Mouse (Mus musculus): ENCODE data around the gene Spg20. TPM values are rescaled to one million over a fixed set of nuclear protein-coding genes. Genes with fewer than 3 reads are reported as not detected.

Gene Spg20
- polyA plus RNA-seq, 1 experiment from 2014 or later = 14.1 TPM

GRCm38 (mm10) chr3:55129181-55129692, 17.3 kb downstream of the Spg20 start:
- Histone ChIP-seq H3K9ac (no peak overlapping the region), H3K36me3 (peaks cover 36% of the 10 kb centered on the region), H3K27me3 (no peaks in the 10 kb centered on the region), H3K9me3 (no peaks in the 10 kb centered on the region), H3K4me2 (no peak overlapping the region), H3K4me1 (replicated peaks) (no peaks in the 10 kb centered on the region), H3K4me3 (no peak overlapping the region), H3K27ac (replicated peaks) (no peak overlapping the region)
- no peak for ATAC-seq (ENCODE audit: low FRiP score, low read depth)
- WGBS = 71% methylated on average over 4 of the region's 4 CpGs

GRCm38 (mm10) chr3:55131576-55132233, 19.8 kb downstream of the Spg20 start:
- no peak overlapping the region for H3K27ac ChIP-seq (replicated peaks)
- 85% methylated on average over 6 of the region's 6 CpGs for WGBS
- H3K4me1 ChIP-seq (replicated peaks) = no peaks in the 10 kb centered on the region
- peaks cover 39% of the 10 kb centered on the region for H3K36me3 ChIP-seq
- H3K4me2 ChIP-seq = no peak overlapping the region
- no peak for ATAC-seq (ENCODE audit: low FRiP score, low read depth)
- no peak overlapping the region for H3K9ac ChIP-seq
- no peaks in the 10 kb centered on the region for H3K9me3 ChIP-seq
- no peaks in the 10 kb centered on the region for H3K27me3 ChIP-seq
- H3K4me3 ChIP-seq = no peak overlapping the region

- Histone ChIP-seq H3K36me3 (peaks cover 22% of the 10 kb centered on the region), H3K27ac (replicated peaks) (no peak within 1 kb of the TSS), H3K4me2 (no peak within 1 kb of the TSS), H3K27me3 (no peaks in the 10 kb centered on the region), H3K9ac (no peak within 1 kb of the TSS), H3K9me3 (no peaks in the 10 kb centered on the region), H3K4me1 (replicated peaks) (no peaks in the 10 kb centered on the region), H3K4me3 (no peak within 1 kb of the TSS)
- ATAC-seq (ENCODE audit: low FRiP score, low read depth) = no peak
Observed at GRCm38 (mm10) chr3:55137039-55137438, 25.1 kb downstream of the Spg20 start, which contains the start of gene Ccdc169. Ccdc169 (plus strand) TSS chr3:55137339.

GRCm38 (mm10) chr3:55139837-55140236, 27.9 kb downstream of the Spg20 start:
- no peak overlapping the region for H3K27ac ChIP-seq (replicated peaks)
- H3K4me3 ChIP-seq = no peak overlapping the region
- no peaks in the 10 kb centered on the region for H3K9me3 ChIP-seq
- peaks cover 22% of the 10 kb centered on the region for H3K36me3 ChIP-seq
- WGBS = 89% methylated on average over 12 of the region's 12 CpGs
- no peak overlapping the region for H3K4me2 ChIP-seq
- no peaks in the 10 kb centered on the region for H3K27me3 ChIP-seq
- no peak overlapping the region for H3K9ac ChIP-seq
- no peaks in the 10 kb centered on the region for H3K4me1 ChIP-seq (replicated peaks)
- ATAC-seq (ENCODE audit: low FRiP score, low read depth) = no peak

- no peaks in the 10 kb centered on the region for H3K27me3 ChIP-seq
- no peak overlapping the region for H3K4me2 ChIP-seq
- H3K9ac ChIP-seq = no peak overlapping the region
- H3K9me3 ChIP-seq = no peaks in the 10 kb centered on the region
- peaks cover 10% of the 10 kb centered on the region; the same call in 1 of the 2 replicates for H3K36me3 ChIP-seq
- no peak overlapping the region for H3K4me3 ChIP-seq
- no peak for ATAC-seq (ENCODE audit: low FRiP score, low read depth)
- H3K27ac ChIP-seq (replicated peaks) = no peak overlapping the region
- 67% methylated on average over 2 of the region's 2 CpGs for WGBS
- no peaks in the 10 kb centered on the region for H3K4me1 ChIP-seq (replicated peaks)
Observed at GRCm38 (mm10) chr3:55141401-55141800, 29.5 kb downstream of the Spg20 start.

GRCm38 (mm10) chr3:55144916-55145315, 33.0 kb downstream of the Spg20 start:
- Histone ChIP-seq H3K9me3 (no peaks in the 10 kb centered on the region), H3K4me2 (no peak overlapping the region), H3K27me3 (no peaks in the 10 kb centered on the region), H3K4me3 (no peak overlapping the region), H3K27ac (replicated peaks) (no peak overlapping the region), H3K36me3 (no peaks in the 10 kb centered on the region), H3K4me1 (replicated peaks) (no peaks in the 10 kb centered on the region), H3K9ac (no peak overlapping the region)
- no peak for ATAC-seq (ENCODE audit: low FRiP score, low read depth)
- 70% methylated on average over 4 of the region's 4 CpGs for WGBS

GRCm38 (mm10) chr3:55146441-55146840, 34.5 kb downstream of the Spg20 start:
- Histone ChIP-seq H3K36me3 (no peaks in the 10 kb centered on the region), H3K4me1 (replicated peaks) (no peaks in the 10 kb centered on the region), H3K27ac (replicated peaks) (no peak overlapping the region), H3K9me3 (no peaks in the 10 kb centered on the region), H3K27me3 (no peaks in the 10 kb centered on the region), H3K9ac (no peak overlapping the region), H3K4me3 (no peak overlapping the region), H3K4me2 (no peak overlapping the region)
- WGBS = 78% methylated on average over 6 of the region's 6 CpGs
- ATAC-seq (ENCODE audit: low FRiP score, low read depth) = no peak

GRCm38 (mm10) chr3:55147156-55147555, 35.2 kb downstream of the Spg20 start:
- no peak for ATAC-seq (ENCODE audit: low FRiP score, low read depth)
- H3K27me3 ChIP-seq = no peaks in the 10 kb centered on the region
- H3K4me2 ChIP-seq = no peak overlapping the region
- no peak overlapping the region for H3K4me3 ChIP-seq
- H3K9ac ChIP-seq = no peak overlapping the region
- H3K27ac ChIP-seq (replicated peaks) = no peak overlapping the region
- H3K36me3 ChIP-seq = no peaks in the 10 kb centered on the region
- no peaks in the 10 kb centered on the region for H3K4me1 ChIP-seq (replicated peaks)
- WGBS = 88% methylated on average over 2 of the region's 2 CpGs
- no peaks in the 10 kb centered on the region for H3K9me3 ChIP-seq

GRCm38 (mm10) chr3:55148091-55148490, 36.2 kb downstream of the Spg20 start:
- no peak overlapping the region for H3K4me2 ChIP-seq
- H3K4me1 ChIP-seq (replicated peaks) = no peaks in the 10 kb centered on the region
- no peaks in the 10 kb centered on the region for H3K9me3 ChIP-seq
- H3K27me3 ChIP-seq = no peaks in the 10 kb centered on the region
- no peak overlapping the region for H3K27ac ChIP-seq (replicated peaks)
- 8% methylated on average over 3 of the region's 3 CpGs for WGBS
- ATAC-seq (ENCODE audit: low FRiP score, low read depth) = no peak
- no peaks in the 10 kb centered on the region for H3K36me3 ChIP-seq
- no peak overlapping the region for H3K9ac ChIP-seq
- no peak overlapping the region for H3K4me3 ChIP-seq

GRCm38 (mm10) chr3:55151656-55152433, 39.9 kb downstream of the Spg20 start:
- peak; percentile 52; the same call in 1 of the 2 replicates for ATAC-seq (ENCODE audit: low FRiP score, low read depth)
- WGBS = 39% methylated on average over 7 of the region's 7 CpGs
- no peak overlapping the region for H3K4me2 ChIP-seq
- H3K9me3 ChIP-seq = no peaks in the 10 kb centered on the region
- no peak overlapping the region for H3K9ac ChIP-seq
- H3K36me3 ChIP-seq = no peaks in the 10 kb centered on the region
- no peak overlapping the region for H3K27ac ChIP-seq (replicated peaks)
- no peaks in the 10 kb centered on the region for H3K4me1 ChIP-seq (replicated peaks)
- H3K27me3 ChIP-seq = no peaks in the 10 kb centered on the region
- H3K4me3 ChIP-seq = no peak overlapping the region

- Histone ChIP-seq H3K9ac (no peak overlapping the region), H3K36me3 (no peaks in the 10 kb centered on the region), H3K27me3 (no peaks in the 10 kb centered on the region), H3K4me2 (no peak overlapping the region), H3K9me3 (no peaks in the 10 kb centered on the region), H3K27ac (replicated peaks) (no peak overlapping the region), H3K4me1 (replicated peaks) (no peaks in the 10 kb centered on the region), H3K4me3 (no peak overlapping the region)
- peak; percentile 59; the same call in 1 of the 2 replicates for ATAC-seq (ENCODE audit: low FRiP score, low read depth)
- WGBS = 60% methylated on average over 6 of the region's 6 CpGs
Observed at GRCm38 (mm10) chr3:55152673-55153334, 40.9 kb downstream of the Spg20 start.

- no peak overlapping the region for H3K4me2 ChIP-seq
- no peak overlapping the region for H3K27ac ChIP-seq (replicated peaks)
- H3K27me3 ChIP-seq = no peaks in the 10 kb centered on the region
- no peak overlapping the region for H3K9ac ChIP-seq
- no peaks in the 10 kb centered on the region for H3K4me1 ChIP-seq (replicated peaks)
- no peak for ATAC-seq (ENCODE audit: low FRiP score, low read depth)
- H3K9me3 ChIP-seq = no peaks in the 10 kb centered on the region
- H3K36me3 ChIP-seq = no peaks in the 10 kb centered on the region
- WGBS = 88% methylated on average over 7 of the region's 7 CpGs
- H3K4me3 ChIP-seq = no peak overlapping the region
Observed at GRCm38 (mm10) chr3:55154163-55154562, 42.3 kb downstream of the Spg20 start.
